Mouse (Mus musculus): Measurements from ENCODE around the gene Chit1. TPM values are rescaled to one million over a fixed set of nuclear protein-coding genes. Genes with fewer than 3 reads are reported as not detected.

The Chit1 gene
- polyA plus RNA-seq, 1 experiment from 2014 or later = 0.35 TPM

DNA sequence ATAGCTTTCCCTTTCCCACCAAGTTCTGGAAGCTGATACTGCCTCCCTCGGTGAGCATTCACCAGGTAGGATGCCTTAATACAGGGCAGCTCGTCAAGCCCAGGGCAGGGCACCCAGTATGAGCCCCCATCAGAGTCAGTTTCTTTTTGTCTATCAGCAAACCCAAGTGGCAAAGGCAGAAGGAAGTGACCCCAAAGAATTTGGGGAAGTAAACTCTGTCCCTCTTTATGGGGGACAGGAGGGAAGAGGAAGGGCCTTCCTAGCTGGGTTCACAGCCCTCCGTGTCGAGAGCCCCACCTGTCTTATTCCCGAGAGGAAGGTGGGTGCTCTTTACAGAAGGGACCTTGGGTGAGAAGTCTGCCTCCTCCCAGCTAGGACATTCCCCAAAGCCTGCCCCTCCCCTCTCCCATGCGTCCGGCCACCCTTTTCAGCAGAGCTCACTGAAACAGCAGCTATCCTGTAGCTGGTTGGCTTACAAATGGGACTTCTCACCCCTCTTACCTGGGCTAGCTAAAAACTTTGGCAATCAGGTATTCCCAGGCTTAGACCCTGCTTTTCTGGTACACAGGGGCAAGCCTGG, 15.9 kb upstream of the Chit1 start:
- Histone ChIP-seq H3K4me2 (no peak overlapping the region), H3K4me1 (replicated peaks) (peaks cover 79% of the 10 kb centered on the region)
- 63% methylated on average over 7 of the region's 7 CpGs for WGBS

GRCm38 (mm10) chr1:134095721-134096120, 15.3 kb upstream of the Chit1 start:
- Histone ChIP-seq H3K27ac (peak overlapping the region; percentile 86), H3K36me3 (no peaks in the 10 kb centered on the region), H3K4me2 (no peak overlapping the region), H3K9ac (no peak overlapping the region), H3K4me1 (replicated peaks) (peaks cover 79% of the 10 kb centered on the region), H3K4me3 (no peak overlapping the region), H3K9me3 (no peaks in the 10 kb centered on the region), H3K27me3 (0 out of 2 replicates have a peak, but pooled peaks cover 4% of the 10 kb centered on the region)
- ATAC-seq (ENCODE audit: low FRiP score) = no peak
- 81% methylated on average over 4 of the region's 4 CpGs for WGBS

More for the DNA sequence above, 15.9 kb upstream of the Chit1 start:
- 0 out of 2 replicates have a peak, but pooled peaks cover 4% of the 10 kb centered on the region for H3K27me3 ChIP-seq
- H3K27ac ChIP-seq = peak overlapping the region; percentile 86; the same call in 1 of the 2 replicates
- no peak for ATAC-seq (ENCODE audit: low FRiP score)
- H3K9me3 ChIP-seq = no peaks in the 10 kb centered on the region
- H3K9ac ChIP-seq = no peak overlapping the region
- H3K36me3 ChIP-seq = no peaks in the 10 kb centered on the region
- H3K4me3 ChIP-seq = no peak overlapping the region

DNA sequence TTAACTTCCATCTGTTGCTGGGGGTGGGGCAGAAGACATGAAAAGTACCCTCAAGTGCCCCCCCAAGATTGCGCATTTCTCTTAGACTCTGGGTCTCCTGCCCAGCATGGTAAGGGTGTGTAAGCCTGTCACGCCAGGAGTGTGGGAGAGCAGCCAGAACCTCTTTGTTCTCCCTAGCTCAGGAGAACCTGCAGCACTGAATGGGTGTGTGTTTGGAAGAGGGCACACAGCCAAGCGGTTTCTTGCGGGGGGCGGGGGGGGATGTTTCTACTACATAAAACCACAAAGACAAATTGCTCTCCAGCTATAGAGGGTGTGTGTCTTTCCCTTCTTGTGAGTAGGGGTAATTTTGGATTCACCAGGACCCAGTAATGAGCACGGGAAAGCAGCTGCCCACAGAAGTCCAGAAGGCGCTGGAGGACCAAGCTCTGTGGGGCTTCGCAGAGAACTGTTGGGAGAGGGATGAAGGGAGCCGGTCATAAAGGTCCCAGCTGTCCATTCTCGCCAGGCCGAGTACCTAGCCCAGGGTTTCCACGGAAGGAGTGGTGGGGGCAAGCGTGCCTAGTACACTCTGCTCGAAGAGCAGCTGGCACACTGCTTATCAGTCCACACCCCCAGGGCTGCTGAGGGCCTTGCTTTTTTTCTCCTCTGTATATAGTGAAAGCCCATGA, 14.6 kb upstream of the Chit1 start:
- Histone ChIP-seq H3K4me3 (no peak overlapping the region), H3K27ac (peak overlapping the region; percentile 86), H3K27me3 (0 out of 2 replicates have a peak, but pooled peaks cover 2% of the 10 kb centered on the region), H3K4me2 (no peak overlapping the region; the same call in 1 of the 2 replicates), H3K9me3 (no peaks in the 10 kb centered on the region), H3K4me1 (replicated peaks) (peaks cover 79% of the 10 kb centered on the region), H3K36me3 (no peaks in the 10 kb centered on the region), H3K9ac (peak overlapping the region; percentile 19)
- peak; percentile 56 for ATAC-seq (ENCODE audit: low FRiP score)
- 32% methylated on average over 14 of the region's 14 CpGs for WGBS

- no peak overlapping the region for H3K4me3 ChIP-seq
- no peaks in the 10 kb centered on the region for H3K9me3 ChIP-seq
- H3K27me3 ChIP-seq = no peaks in the 10 kb centered on the region
- H3K4me2 ChIP-seq = no peak overlapping the region
- H3K9ac ChIP-seq = no peak overlapping the region
- WGBS = 81% methylated on average over 7 of the region's 7 CpGs
- H3K36me3 ChIP-seq = no peaks in the 10 kb centered on the region
- H3K27ac ChIP-seq = peak overlapping the region; percentile 86
- no peak for ATAC-seq (ENCODE audit: low FRiP score)
- H3K4me1 ChIP-seq (replicated peaks) = peaks cover 76% of the 10 kb centered on the region
Measured at GRCm38 (mm10) chr1:134097080-134097855, 13.8 kb upstream of the Chit1 start.

DNA sequence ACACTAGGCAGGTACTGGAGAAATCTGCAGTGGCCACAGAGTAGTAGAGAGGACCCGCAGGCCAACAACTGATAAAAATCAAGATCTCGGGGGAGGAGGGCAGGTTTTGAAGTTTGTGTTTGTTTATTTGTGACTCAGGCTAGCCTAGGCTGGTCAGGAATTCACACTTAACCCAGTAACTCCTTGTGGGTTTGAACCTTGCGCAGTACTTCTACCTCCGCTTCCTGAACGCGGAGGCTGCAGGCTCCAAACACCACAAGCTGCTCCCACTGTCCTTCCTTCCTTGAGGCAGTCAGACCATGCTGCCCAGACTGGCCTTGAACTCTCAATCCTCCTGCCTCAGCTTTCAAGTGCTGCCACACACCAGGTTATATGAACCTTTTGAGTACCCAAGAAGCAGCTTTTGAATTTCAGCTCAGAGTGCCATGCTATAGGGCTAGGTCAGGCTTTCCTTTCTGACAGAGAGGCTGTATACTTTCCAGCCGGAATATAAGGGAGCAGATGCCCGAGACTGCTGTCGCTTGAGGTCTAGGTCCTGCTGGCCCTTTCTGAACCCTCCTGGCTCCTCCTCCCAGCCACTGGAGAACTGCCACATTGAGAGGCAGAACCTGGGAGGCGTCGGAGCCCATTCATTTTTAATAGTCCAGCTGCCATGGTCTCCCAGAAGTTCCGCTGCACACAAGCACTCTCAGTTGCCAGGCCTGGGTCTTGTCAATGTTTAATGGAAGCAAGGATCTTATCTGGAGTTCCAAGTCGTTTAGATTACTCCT, 12.9 kb upstream of the Chit1 start:
- Histone ChIP-seq H3K27ac (peak overlapping the region; percentile 86), H3K36me3 (no peaks in the 10 kb centered on the region), H3K4me3 (no peak overlapping the region), H3K9me3 (no peaks in the 10 kb centered on the region), H3K9ac (no peak overlapping the region), H3K4me1 (replicated peaks) (peaks cover 67% of the 10 kb centered on the region), H3K27me3 (no peaks in the 10 kb centered on the region), H3K4me2 (peak overlapping the region; percentile 59; the same call in 1 of the 2 replicates)
- ATAC-seq (ENCODE audit: low FRiP score) = no peak
- 65% methylated on average over 13 of the region's 13 CpGs for WGBS

- Histone ChIP-seq H3K36me3 (no peaks in the 10 kb centered on the region), H3K4me3 (peak overlapping the region; percentile 36), H3K27ac (peak overlapping the region; percentile 86), H3K4me1 (replicated peaks) (peaks cover 59% of the 10 kb centered on the region), H3K9ac (peak overlapping the region; percentile 39), H3K4me2 (peak overlapping the region; percentile 59), H3K27me3 (no peaks in the 10 kb centered on the region), H3K9me3 (no peaks in the 10 kb centered on the region)
- 11% methylated on average over 17 of the region's 17 CpGs for WGBS
- ATAC-seq (ENCODE audit: low FRiP score) = peak; percentile 65
Measured at GRCm38 (mm10) chr1:134098726-134099515, 12.1 kb upstream of the Chit1 start.

GRCm38 (mm10) chr1:134099516-134100235, 11.4 kb upstream of the Chit1 start:
- peaks cover 53% of the 10 kb centered on the region for H3K4me1 ChIP-seq (replicated peaks)
- H3K27me3 ChIP-seq = no peaks in the 10 kb centered on the region
- H3K9me3 ChIP-seq = no peaks in the 10 kb centered on the region
- H3K4me2 ChIP-seq = peak overlapping the region; percentile 59
- H3K36me3 ChIP-seq = no peaks in the 10 kb centered on the region
- H3K9ac ChIP-seq = peak overlapping the region; percentile 39
- no peak for ATAC-seq (ENCODE audit: low FRiP score)
- H3K4me3 ChIP-seq = peak overlapping the region; percentile 36
- H3K27ac ChIP-seq = peak overlapping the region; percentile 86
- WGBS = 27% methylated on average over 12 of the region's 12 CpGs

DNA sequence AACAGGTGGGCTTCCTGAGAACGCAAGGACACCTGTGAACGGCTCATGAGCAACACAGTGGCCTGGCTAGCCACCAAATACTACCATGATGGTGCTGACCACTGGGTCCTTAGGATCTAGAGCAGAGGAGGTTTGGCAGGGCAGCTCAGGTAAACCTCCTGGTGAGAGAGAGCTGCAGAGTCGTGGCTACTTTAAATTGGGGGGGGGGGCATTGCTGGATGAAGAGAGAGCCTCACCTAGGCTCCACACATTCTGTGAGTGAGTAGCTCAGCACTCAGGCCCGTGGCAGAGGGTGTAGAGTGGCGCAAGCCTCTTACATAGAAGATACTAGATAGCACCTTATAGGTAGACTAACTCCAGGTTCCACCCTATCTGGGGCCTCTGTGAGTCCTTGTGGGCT, 10.6 kb upstream of the Chit1 start:
- no peak overlapping the region for H3K9ac ChIP-seq
- no peaks in the 10 kb centered on the region for H3K27me3 ChIP-seq
- 90% methylated on average over 5 of the region's 5 CpGs for WGBS
- no peak overlapping the region for H3K27ac ChIP-seq
- peaks cover 46% of the 10 kb centered on the region for H3K4me1 ChIP-seq (replicated peaks)
- no peaks in the 10 kb centered on the region for H3K36me3 ChIP-seq
- no peak for ATAC-seq (ENCODE audit: low FRiP score)
- no peaks in the 10 kb centered on the region for H3K9me3 ChIP-seq
- H3K4me3 ChIP-seq = no peak overlapping the region
- H3K4me2 ChIP-seq = no peak overlapping the region

DNA sequence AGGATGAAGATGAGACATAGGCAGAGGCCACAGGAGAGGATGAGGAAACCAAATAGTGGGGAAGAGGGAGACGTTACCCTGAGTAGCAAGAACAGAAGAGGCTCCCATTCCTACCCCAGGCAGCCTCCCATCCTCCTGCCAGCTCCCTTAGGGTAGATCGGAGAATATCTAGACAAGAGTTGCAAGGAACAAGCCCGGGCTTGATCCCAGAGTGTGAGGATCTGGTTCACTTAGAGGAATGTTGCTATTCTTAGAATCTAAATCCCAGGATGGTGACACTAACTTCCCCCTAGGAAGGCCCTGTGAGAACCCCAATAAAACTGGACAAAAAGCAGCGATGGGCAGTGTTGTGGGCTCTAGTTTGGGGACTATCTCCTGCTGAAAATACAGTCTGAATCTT, 10.1 kb upstream of the Chit1 start:
- Histone ChIP-seq H3K9ac (no peak overlapping the region), H3K9me3 (no peaks in the 10 kb centered on the region), H3K36me3 (no peaks in the 10 kb centered on the region), H3K4me1 (replicated peaks) (peaks cover 40% of the 10 kb centered on the region), H3K4me2 (no peak overlapping the region), H3K27me3 (no peaks in the 10 kb centered on the region), H3K4me3 (no peak overlapping the region), H3K27ac (no peak overlapping the region)
- ATAC-seq (ENCODE audit: low FRiP score) = no peak
- 90% methylated on average over 4 of the region's 4 CpGs for WGBS

- 75% methylated on average over 3 of the region's 3 CpGs for WGBS
- no peak for ATAC-seq (ENCODE audit: low FRiP score)
Measured at GRCm38 (mm10) chr1:134101593-134101992, 9.4 kb upstream of the Chit1 start.

GRCm38 (mm10) chr1:134103861-134104260, 7.2 kb upstream of the Chit1 start:
- H3K9me3 ChIP-seq = no peaks in the 10 kb centered on the region
- peaks cover 14% of the 10 kb centered on the region for H3K4me1 ChIP-seq (replicated peaks)
- no peak overlapping the region; the same call in 1 of the 2 replicates for H3K27ac ChIP-seq
- H3K36me3 ChIP-seq = no peaks in the 10 kb centered on the region
- no peak overlapping the region for H3K4me2 ChIP-seq
- no peak for ATAC-seq (ENCODE audit: low FRiP score)
- H3K27me3 ChIP-seq = no peaks in the 10 kb centered on the region
- no peak overlapping the region for H3K9ac ChIP-seq
- no peak overlapping the region for H3K4me3 ChIP-seq
- WGBS = 77% methylated on average over 5 of the region's 5 CpGs

More at GRCm38 (mm10) chr1:134101593-134101992, 9.4 kb upstream of the Chit1 start:
- H3K9me3 ChIP-seq = no peaks in the 10 kb centered on the region
- H3K27me3 ChIP-seq = no peaks in the 10 kb centered on the region
- H3K4me2 ChIP-seq = no peak overlapping the region
- H3K27ac ChIP-seq = no peak overlapping the region
- H3K36me3 ChIP-seq = no peaks in the 10 kb centered on the region
- no peak overlapping the region for H3K4me3 ChIP-seq
- H3K9ac ChIP-seq = no peak overlapping the region
- H3K4me1 ChIP-seq (replicated peaks) = peaks cover 37% of the 10 kb centered on the region
